Mouse (Mus musculus) thymus, adult 2 months (tissue): Measurements from ENCODE around the gene Ubr1.

Source experiments
- CTCF ChIP-seq: fragments of 200-500 bp; IDR thresholded peaks from 2 replicates; pipeline ENCODE4 v1.5.1; 2012; ENCODE audit warnings: mild to moderate bottlenecking, control low read depth, low read length, moderate library complexity, borderline replicate concordance; ENCODE audit not compliant: control insufficient read depth, poor library complexity, insufficient read depth; ENCODE audit errors: extremely low read depth
- POLR2A ChIP-seq: fragments of 200-500 bp; IDR thresholded peaks from 2 replicates; pipeline ENCODE4 v1.6.1; 2012; ENCODE audit warnings: mild to moderate bottlenecking, low read length, control low read depth, moderate library complexity; ENCODE audit not compliant: control insufficient read depth, poor library complexity, insufficient read depth; ENCODE audit errors: extremely low read depth

DNA sequence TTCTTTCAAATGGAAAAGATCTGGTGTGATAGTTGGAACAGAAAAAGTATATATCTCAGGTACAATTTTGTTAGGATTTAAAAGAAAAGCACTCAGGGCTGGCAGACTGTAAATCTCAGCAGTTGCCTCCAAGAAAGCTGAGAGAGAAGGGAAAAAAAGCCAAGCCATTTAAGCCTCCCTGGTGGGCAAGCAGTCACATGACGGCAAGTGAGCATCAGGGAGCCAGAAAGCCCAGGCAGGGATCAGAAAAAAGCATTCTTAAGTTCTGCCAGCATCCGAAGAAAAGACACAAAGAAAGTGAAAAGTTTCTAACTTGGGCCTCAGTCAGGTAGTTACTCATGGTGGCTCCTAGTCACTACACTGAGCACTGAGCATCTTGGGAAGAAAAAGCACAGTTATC is 13.1 kb upstream of the Ubr1 start:
- TF ChIP-seq CTCF: no peak
- TF ChIP-seq POLR2A: no peak
